Mouse (Mus musculus): ENCODE measurements around the gene B430306N03Rik. TPM values are rescaled to one million over a fixed set of nuclear protein-coding genes. Genes with fewer than 3 reads are reported as not detected.
"Not testable (repeated sequence)": the region's sequence is repeated elsewhere in the genome, so short reads cannot be mapped to it uniquely, and the experiment has no call there.

B430306N03Rik gene
- total RNA-seq, 2 experiments from 2014 or later = 0.18 to 0.20 TPM

DNA sequence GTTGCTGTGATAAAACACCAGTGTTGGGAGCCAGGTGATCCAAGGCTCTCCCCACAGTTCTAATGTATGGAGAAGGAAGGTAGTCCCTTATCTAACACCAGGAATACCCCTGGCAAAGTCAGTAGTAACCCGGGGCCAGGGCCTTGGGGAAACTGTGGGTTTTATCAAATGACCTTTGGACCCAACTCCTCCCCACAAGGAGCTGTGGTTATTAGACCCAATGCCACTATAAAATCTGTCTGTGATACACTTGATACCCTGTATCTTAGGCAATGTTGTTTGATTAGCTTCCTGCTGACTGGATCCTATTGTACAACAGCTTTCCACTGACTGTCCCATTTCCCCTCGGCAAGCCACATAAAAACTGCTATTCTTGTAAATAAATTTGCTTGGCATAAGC, 3.8 kb upstream of the B430306N03Rik start:
- DNase-seq = no peak

DNA sequence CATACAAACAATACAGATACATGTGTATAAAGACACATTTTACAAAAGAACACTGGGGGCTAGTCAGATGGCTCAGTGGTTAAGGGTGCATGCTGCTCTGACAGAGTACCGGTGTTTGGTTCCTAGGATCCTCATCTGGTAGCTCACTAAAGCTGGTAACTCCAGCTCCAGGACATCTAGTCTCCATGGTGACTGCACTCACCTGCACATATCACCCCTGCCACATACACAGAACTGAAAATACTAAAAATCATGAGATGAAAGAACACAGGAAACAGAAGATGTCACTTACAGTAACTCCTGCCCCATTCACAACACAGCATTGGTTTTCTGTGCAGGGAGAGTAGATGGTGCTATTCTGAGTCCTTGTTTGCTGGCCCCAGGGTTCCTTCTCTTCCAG, 2.7 kb downstream of the B430306N03Rik start:
- DNase-seq = no peak

DNA sequence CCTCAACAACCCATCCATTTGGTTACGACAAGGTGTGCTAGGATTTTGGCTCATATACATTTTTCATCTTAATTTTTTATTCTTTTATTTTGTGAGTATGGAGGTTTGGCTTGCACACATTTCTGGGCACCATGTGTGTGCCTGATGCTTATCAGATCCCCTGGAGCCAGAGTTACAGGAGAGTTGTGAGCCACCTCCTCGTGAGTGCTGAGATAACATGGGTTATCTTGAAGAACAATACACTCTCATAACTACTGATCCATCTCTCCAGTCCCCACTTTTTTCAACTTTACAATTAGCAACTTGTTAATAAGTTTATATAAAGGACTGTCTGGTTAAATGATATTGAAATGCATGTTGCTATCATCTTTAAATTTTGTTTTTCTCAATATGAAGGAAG, 5.3 kb downstream of the B430306N03Rik start:
- DNase-seq = no peak

DNA sequence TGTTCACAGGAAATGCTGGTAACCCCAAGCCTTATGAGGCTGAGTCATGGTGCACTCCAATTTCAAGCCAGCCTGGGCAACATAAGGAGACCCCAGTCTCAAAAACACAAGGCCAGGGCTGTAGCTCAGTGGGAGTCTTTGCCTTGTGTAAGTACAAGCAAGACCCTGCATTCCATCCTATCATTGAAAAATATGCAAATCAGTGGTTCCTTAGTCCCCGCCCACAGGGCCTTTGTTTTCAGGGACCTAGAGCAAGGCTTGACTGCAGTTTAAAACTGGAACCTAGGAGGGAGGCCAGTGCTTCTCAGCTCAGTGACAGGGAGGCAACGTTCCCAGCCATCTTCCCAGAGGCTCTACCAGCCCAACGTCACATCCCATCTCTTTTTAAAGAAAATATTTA, 7.3 kb downstream of the B430306N03Rik start:
- no peak for DNase-seq

DNA sequence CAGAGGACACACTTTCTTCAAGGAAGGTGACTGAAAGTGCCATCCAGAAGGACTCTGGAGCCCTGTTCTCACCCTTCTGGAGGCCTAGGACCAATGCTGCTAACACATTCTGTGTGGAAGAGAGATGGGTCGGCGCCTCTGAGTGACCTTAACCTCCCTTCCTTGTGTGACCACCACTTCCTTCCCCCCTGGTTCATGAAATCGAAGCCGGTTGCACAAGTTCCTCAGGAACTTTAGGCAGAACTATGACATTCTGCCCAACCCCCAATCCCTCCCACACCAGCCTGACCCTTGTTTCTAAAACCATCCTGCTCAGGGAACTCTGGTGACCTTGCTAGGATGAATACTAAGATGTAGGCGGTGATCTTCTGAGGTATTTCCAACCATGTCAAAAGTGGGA, 8.3 kb downstream of the B430306N03Rik start:
- peak in 1 of 2 experiments; percentile 26 for DNase-seq

DNA sequence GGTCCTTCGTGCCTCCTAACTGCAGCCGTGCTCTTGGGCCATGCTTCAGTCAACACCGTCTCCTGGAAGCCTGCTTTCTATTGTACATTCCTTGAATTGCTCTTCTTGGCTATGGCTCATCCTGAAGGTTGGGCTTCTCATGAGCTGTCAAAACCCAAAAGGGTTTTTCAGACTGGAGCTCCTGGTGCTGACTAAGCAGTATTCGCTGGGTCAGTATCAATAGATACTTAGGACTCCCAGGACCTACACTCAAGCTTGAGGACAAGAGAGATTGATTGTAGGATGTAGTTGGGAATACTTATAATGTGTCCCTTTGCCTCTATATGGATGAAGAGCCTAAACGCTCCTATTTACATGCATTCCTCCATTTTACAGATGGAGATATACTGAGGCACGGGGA, 9.2 kb downstream of the B430306N03Rik start:
- no peak for DNase-seq

DNA sequence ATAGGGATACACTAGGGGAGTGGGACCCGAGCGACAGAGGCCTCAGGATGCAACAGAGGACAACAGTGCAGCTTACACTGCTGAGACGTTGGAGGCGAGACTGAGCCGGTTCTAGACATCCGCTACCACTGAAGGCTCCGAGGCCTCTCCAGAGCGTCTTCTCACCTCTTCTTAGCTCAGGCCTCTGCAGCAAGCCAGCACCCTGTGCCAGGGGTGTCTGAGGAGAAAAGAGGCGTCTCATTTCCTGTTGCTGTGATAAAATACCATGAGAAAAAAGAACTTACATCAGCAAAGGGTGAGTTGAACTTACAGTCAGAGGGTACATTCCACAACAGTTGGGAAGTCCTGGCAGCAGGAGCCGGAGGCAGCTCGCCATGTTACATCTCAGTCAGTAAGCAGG, 9.7 kb downstream of the B430306N03Rik start:
- DNase-seq = no peak

DNA sequence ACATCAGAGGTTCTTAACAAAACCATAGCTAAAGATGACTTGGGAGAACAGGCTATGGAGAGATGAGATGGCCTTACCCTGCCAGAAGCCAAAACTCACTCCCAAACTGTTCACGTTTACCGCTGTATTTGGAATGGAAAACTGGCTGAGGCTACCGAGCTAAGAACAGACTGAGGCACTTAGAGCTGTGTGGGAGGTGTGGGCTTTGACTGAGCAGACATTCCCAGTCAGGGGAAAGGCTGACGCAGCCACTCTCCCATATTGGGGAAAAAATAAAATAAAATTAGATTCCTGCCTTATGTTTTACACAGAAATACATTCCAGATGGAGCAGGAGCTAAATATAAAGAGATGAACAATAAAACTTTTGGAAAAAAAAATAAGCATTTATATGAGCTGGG, 10.7 kb downstream of the B430306N03Rik start:
- no peak for DNase-seq

DNA sequence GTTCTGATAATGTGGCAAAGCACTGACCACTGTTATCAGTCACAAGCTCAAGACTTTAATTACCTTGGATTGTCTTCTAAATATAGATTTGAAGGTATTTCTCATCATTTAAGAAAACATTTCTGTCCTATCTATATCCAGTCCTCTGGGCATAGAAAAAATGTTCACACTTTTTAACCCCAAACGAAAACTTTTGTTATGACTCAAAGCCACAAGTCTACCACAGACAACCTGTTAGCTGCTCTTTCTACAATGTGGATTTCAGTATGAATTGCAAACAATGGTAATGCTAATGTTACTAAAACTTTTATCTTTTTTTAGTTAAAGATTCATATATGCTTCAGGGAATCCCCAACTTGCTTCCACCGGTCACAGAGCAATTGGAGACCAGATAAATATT, 16.6 kb downstream of the B430306N03Rik start:
- DNase-seq = no peak

DNA sequence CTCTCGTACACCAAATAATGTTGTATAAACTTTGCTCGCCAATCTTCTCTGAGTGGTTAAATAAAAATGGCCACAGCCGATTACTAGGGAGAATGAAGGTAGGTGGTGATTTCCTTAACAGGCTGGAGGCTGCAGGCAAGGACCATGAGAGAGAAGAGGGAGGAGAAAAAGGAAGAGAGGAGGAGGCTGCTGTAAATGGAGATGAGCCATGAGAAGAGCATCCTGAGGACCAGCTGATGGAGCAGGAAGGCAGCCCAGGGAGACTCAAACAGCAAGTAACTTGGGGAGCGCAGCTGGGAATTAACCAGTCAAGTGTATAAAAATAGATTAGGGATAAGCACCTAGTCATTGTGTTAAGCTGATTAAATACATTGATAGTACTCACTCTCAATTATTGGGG, 18.2 kb downstream of the B430306N03Rik start:
- no peak for DNase-seq

DNA sequence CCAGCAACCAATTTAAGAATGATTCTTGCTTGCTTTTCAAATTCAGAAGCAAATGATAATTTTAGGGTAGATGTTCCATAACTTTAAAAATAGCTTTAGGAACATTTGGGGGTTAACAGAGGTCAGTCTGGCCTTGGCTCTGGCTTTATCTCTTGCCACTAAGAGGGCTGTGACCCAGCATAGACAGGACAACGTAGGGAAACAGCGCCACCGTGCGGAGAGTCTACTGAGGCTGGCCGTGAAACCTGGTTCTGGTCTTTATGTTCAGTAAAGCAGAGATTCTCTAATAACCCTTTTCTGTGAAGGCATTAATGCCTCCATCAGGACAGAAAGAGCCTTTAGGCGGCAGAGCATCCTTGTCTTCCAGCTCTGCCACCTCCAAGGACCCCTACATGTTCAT, 20.9 kb downstream of the B430306N03Rik start:
- peak; percentile 82 to 93 for DNase-seq

DNA sequence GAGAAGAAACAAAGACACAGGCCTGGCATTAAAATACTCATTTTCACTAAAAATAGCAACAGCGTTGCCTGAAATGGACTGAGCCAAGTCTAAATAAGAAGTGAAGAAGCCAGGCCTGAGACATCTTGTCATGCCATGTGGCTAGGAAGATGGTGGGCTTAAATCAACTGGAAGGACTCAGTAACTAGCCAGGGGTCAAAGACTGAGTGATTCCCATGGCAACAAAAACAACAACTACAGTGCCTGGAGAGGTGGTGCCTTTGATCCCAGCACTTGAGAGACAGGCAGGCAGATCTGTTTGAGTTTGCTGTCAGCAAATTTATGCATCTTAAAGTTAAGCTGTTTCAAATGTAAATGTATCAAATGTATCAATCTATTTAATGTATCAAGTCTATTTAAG, 24.3 kb downstream of the B430306N03Rik start:
- DNase-seq = no peak

DNA sequence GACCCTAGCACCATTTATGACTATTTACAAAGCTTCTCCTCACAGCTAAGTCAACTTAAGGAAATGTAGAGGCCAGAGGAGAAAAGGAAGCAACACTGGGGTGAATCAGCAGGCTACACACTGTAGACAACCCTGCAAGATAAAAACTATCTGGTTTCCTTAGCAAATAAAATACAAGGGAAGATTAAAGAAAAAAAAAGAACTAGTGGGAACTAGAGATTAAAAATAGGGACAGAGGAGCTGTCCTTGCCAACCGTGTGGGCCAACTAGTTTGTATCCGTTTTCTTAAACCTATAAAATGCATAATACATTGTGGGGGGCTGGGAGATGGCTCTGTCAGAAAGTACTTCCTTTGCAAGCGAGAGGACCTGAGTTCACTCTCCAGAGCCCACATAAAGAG, 26.0 kb downstream of the B430306N03Rik start:
- no peak for DNase-seq

DNA sequence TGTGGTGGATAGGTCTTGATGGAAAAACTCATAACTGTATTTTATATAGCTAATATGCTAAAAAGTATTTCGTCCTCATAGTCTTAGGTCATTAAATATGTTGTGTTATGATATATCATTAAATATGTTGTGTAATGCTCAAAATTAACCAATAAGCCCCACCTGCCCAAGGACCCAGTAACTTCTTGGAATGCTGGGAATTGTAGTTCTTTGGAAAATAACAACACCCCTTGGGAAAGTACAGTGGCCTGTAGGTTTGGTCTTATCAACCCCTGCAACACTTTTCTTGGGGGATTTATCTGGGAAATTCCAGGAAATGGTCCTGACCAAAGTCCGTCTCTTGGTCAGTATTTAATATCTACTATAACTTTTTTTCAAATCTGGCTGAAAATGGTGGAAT, 27.1 kb downstream of the B430306N03Rik start:
- DNase-seq = no peak

DNA sequence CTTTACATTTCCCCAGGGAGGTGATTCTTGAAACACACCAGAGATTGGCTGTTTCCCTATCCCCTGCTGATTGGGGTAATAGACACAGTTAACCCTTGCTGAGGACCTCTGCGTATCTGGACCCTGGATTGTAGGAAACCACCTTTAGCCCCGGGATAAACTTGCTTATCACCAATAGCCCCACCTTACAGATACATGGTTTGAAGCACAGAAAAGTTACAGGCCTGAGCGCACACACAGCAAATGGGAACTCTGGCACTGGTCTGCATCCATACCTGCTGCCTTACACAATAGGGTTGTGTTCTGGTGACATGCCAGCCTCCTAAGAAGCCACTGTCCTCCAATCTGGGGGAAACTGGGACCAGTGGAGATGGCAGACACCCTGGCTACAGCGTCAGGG, 29.9 kb downstream of the B430306N03Rik start:
- DNase-seq = no peak

DNA sequence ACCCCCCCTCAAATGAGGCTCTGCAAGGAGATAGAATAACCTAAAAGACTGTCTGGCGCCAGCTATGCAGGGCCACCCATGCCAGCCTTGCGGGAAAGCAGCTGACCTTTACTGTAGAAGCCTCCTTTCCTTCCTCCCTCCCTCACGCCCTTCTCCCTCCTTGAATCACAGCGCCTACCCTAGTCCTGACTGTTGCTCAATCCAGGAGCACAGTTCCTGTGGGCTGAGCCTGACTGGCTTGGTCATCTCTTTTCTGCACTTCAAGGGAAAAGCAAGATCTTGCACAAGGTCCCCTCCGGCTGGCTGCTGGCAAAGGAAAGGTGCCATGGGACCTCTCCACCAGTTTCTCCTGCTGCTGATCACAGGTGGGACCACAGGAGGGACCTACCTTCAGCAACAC, 30.3 kb downstream of the B430306N03Rik start, which contains the start of gene Trem2:
TSS of gene Trem2 (plus strand) at position 171 of the 400 bp plus-strand sequence.
- peak in 1 of 2 experiments; percentile 43 for DNase-seq

DNA sequence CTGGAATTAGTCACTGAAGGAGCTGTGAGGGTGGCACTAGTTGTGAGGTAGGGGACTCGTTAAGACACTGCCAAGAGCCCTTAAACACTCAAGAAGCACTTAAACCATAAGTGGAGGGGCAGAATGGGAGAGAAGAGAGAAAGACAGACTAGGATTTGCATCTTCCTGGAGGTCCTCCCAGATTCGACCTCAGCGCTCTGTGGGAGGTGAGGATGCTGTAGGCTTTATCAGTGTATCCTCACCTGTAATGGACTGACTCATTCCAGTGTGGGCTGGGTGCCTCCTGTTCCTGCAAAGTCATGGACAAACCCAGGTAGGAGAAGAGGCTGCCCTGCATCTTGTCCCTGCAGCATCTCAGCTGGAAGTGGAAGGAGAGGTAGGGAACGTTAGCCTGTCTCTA, 30.9 kb downstream of the B430306N03Rik start:
- no peak for DNase-seq

DNA sequence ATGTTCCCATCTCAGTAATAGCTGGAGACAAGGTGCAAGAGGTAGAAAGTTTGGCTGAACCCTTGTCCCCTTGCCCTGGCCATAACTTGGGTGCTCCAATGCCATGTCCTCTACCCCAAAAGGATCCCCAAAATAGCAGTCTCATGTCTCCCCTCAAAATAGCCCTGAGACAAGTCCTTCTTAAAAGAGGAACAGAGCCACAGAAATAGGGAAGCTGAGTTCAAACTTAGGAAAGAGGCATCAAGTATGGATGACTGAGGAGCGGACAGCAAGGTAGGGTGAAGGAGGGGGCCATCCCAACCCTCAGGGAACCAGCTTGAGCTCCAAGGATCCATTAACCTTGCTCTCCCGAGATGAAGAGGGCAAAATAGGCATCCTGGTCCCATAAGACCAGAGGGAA, 31.3 kb downstream of the B430306N03Rik start:
- DNase-seq = no peak

DNA sequence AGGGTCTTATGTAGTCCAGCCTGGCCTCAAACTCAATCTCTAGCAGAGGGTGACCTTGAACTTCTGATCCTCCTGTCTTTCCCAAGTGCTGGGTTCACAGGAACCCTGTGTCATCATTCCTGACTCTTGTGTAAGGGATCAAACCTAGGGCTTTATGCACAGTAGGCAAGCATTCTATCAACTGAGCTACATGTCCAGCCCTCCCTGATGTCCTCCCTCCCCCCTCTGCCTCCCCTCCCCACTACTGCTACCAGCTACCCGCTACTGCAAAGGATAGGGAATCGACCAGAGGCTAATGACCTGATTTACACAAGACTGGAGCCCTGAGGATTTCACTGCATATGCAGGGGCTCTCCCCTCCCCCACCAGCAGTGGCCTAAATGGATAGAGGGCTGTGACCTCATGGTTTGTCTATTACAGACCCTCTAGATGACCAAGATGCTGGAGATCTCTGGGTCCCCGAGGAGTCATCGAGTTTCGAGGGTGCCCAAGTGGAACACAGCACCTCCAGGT, 34.8 kb downstream of the B430306N03Rik start:
- no peak for DNase-seq

DNA sequence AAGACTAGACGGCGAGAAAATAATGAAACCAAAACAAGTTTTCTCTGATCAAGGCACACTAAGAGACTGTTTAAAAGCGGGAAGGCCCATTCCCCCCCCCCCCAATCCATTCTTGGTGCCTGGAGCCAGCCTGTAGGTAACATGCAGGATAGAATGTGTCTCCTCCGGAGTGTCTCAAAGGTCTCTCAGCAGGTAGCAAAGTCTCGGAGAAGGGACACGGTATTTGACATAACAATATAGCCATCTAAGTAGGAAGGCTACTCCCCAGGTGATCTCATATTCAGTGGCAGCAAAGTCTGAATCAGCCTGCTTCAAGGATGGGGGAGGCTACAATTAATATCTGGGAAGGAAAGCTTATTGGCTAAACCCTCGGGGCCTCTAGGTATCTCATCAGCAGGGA, 37.0 kb downstream of the B430306N03Rik start:
- not testable (repeated sequence) for DNase-seq

DNA sequence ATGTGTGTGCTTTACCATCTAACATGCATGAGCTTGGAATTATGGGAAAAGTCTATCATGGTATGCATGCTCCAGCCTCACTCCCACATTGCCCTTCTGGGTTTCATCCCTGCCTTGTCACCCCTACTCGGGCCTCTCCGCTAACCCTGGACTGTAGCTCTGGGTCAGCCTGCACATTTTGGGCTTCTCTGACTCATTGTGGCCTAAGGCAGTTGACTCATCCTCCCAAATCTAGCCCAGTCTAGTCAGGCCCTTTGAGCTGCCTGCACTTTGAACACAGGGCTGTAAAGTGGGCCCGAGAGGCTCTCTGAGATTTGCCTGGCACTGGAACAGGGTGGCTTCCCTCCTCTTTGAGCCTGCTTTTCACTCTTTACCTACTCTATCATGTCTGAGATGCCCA, 39.9 kb downstream of the B430306N03Rik start:
- DNase-seq = no peak

DNA sequence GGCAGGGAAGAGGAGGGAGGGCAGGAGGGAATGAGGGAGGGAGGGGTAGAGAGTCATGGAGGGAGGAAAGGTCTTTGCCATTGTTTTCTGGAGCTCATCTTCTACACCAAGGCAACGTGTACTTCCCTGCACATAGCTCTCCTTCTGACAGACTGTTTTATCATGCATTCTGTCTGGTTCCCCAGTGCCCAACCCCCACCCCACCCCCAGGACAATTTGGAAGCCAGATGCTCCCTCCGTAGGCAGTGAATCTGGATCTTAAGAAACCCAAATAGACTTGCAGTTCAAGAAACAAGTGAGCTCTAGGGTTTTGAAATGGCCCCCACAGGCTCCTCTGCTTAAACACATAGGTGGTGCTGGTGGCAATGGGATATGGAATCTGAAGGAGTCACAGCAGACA, 42.0 kb downstream of the B430306N03Rik start:
- no peak for DNase-seq

DNA sequence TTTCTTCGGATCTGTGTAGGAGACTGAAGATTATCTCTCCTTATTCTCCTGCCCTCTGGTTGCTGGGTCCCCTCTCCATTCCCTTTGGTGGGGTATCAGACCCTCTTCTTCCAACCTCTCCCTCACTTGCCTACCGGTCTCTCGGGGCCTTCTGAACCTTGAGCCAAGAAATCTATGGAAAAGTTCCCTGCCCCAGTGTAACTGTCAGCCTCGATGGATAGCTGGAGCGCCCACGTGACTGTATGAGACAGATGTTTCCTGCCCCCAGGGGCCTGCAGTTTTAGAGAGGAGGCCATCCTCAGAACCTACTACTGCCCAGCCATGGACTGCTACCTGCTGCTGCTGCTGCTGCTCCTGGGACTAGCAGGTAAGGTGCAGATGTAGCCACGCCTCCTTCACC, 43.7 kb downstream of the B430306N03Rik start, which contains the start of gene Treml1:
TSS of gene Treml1 (plus strand) at position 301 of the 400 bp plus-strand sequence.
- no peak for DNase-seq

DNA sequence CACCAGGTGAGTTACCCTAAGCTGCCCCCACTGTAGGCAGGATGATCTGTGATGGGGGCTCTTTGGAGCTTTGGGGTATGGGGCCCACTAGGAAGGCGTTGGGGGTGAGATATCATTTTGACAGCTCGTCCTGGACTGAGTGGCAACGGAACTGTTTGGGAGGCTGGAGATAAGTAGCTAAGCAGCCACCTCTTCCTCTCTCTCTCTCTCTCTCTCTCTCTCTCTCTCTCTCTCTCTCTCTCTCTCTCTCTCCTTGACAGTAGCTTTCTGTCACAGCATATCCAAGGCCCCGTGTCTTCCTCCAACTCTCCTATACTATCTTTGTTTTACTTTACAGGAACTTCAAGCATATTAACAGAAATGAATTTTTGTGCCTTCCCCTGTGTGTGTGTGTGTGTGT, 44.5 kb downstream of the B430306N03Rik start:
- no peak for DNase-seq

DNA sequence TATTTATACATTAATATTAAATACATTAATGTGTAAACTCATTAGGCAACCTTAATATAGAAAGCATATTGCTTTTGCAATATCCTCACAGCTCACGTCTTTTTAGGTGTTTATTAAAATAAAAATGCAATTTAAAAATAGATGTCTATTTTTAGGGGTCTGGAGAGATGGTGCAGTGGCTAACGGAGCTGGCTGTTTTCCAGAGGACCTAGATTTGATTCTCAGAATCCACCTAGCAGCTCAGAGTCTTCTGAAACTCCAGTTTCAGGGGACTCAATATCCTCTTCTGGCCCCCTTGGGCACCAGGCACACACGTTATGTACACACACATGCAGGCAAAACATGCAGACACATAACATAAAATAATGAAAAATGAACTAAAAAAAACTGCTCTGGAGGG, 46.4 kb downstream of the B430306N03Rik start:
- peak; percentile 33 to 38 for DNase-seq

All from heart, adult 18-20 months (tissue).